Mouse (Mus musculus) kidney, postnatal 14 days (tissue): ENCODE results near the gene Edar.

Experiments used
- DNase-seq: peaks from one replicate; pipeline ENCODE4 v3.0.0; 2022; ENCODE audit warnings: mixed read lengths

Gene Edar

DNA sequence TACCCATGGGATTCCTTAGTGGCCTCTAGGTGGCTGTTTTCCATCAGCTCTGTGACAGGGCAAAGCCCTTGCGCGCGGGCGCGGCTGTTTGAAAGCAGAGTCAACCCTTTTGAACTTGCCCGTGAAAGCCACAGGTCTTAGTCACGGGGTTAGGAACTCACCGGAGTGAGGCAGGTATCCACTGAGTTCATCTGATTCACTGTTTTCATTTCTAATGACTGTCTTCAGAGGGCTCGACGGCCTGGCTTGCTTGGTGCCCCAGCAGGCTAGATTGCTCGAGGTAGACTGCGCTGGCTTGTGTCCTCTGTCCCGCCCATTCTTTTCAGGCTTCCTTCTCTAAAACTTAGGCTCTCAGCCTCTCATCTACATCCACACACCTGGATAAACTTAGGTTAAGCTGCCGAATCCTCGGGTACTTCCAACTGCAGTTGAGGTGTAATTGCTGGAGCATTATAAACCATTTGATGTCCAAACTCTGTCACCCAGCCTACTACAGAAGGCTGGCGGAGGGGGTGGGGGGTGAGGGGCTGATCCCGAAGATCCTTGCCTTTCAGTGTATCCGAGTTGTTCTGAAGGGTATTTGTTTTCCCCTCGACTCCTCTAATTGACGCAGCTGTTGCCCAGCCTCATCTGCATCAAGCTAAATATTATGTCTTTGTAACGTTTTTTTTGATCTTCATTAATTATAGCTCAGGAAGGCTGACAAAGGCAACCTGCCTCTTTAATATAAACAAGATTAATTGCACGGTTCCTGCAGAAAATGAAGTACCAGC is 24.0 kb downstream of the Edar start:
- DNase-seq: peak; percentile 8

- no peak for DNase-seq
These were observed 26.7 kb downstream of the Edar start for GRCm38 (mm10) chr10:58648787-58649186.

DNA sequence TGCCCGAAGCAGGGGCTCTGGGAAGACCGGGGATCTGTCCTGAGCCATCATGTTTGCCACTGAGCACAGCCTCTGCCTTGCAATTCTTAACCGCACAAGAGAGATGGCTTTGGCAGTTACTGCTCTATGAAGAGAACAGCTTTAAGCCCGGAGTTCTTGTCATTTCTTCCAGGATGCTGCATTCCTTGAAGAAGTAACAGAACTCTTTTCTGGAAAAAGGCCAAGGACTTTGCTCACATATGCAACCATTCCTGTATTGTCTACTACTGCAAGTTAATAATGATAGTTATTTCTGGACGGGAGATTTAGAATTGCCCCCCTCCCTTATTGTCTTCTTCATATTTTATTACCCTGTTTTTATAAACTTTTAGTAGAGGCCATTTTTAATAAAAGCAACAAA is 30.8 kb downstream of the Edar start:
- DNase-seq: no peak

DNA sequence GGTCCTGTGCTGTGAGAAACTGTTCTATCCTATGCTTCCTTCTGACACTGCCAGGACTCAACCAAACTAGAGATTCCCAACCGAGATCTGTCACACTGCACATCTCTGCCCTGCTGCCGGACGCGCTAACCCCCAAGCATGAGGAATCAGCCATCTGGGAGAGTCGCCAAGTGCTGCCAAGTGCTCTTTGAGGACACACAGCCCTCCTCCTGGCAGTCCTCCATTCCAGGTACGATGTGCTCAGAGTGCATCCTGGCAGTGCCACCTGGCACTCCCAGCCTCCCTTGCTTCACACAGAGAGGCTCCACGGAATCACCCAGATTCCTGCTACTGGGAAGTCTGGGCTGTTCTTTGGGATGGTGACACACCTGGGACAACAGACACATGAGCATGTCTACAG is 31.3 kb downstream of the Edar start:
- DNase-seq: peak; percentile 12

DNA sequence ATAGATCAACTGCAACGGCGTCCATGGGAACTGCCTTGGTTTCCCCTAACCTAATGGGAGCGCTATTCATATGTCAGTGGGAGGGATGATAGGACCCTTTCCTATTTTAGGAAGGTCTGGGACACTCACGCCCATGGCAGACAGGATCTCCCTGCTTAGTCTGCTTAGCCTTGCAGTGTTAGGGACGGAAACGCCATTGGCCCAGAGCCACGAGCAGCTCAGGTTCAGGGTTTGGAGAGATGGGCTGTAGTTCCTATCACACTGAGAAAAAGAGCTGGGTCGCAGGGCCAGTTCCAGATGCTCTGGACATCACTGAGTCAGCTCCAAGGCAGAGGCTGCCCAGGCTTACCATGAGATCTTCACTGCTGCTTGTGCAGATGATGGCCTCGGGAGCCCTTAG is 32.5 kb downstream of the Edar start:
- DNase-seq: no peak

DNA sequence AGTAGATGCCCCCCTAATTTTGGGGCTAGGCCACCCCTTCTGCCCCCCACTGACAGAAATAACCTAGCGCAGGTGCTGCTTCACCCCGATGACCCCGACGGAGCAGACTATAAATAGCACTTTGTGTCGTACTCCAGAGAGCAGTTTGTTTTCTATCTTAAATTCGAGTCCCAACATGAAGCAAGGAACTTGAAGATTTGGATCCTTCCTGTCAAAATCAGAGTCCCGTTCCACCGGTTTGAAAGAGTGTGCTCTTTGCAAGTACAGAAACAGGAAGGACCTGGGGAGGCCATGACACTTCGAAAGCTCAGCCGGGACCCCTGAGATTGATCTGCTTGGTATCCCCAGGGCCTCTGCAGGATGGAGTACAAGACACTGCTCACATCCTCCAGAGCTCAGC is 33.8 kb downstream of the Edar start:
- DNase-seq: no peak

DNA sequence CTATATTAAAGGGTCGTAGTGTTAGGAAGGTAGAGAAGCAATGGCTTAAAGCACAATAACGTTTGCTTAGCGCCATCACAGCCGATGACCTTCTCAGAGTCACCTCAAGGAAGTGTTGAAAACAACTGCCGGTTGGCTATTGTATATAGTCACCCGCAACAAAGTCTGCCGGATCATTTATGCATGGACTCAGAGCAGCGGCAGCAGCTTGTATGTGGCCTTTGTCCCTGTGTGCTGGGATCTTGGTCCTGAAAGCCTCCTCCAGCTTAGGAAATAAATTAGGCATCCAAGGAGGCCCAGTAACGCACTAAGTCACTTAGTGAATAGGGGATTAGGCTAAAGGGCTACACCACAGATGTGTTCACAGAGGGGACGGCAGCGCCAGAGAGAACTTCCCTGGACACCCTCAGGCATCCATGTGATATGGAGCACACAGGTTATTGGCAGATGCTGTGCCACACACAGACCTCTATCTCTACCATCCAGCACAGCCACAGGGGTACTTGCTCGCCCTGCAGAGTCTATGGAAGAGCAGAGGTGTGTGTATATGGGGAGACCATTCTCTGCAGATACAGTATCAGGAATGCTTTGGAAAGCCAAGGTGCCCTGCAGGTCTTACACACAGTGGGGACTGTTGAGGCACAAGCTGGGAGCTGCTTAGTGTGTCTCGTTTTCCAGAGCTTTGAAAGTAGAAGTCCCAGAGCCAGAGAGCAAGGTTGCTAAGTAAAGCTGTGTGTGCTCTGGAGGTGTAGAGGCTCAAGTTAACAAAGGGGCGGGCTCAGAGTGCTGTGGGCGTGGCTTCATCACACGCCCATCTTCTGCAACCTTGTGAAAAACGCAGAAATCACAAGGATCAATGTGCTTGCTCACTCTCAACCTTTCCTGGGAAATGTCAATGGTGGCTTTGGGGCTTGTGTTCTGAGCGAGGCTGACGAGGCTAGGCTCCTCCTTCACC is 34.7 kb downstream of the Edar start:
- DNase-seq: no peak

DNA sequence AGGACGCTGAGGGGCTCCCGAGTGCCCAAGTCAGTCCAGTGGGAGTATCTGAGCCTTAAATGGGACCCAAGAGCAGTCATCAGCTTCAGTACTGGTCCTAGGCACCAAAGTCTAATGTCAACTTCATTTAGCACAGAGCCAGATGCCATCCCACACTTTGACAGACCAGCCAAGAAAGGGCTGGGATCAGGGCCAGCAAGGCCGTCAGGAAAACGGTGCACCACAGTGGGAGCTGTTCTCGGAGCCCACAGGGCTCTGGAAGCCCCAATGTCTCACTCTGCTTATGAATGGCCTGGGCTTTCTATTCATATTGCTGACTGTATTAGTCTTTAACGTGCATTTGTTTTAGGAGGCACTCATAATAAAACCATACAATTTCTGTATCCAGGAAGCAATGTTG is 36.2 kb downstream of the Edar start:
- DNase-seq: no peak

- DNase-seq: no peak
These were observed 38.9 kb downstream of the Edar start for GRCm38 (mm10) chr10:58636431-58637080.

- no peak for DNase-seq
These were observed 41.9 kb downstream of the Edar start for GRCm38 (mm10) chr10:58633507-58633906.

DNA sequence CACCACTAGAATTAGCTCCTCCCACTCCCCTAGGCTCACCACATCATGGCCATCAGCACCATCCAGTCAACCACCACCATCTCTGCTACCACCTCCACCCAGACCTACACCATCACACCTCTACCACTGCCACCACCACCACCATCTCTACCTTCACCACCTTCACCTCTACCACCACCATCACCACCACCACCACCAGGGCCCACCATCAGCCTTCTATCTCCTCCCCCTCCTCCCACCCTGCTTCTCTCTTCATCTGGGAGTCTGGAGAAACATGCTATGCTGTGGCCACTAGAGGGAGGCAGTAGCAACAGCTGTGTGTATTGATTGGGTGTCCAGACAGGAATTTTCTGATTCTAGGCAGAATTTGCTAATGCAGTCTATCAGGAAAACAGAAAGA is 47.9 kb downstream of the Edar start:
- no peak for DNase-seq

GRCm38 (mm10) chr10:58624848-58625711 is 50.4 kb downstream of the Edar start:
- DNase-seq: no peak

GRCm38 (mm10) chr10:58619266-58619665 is 56.2 kb downstream of the Edar start:
- DNase-seq: no peak

DNA sequence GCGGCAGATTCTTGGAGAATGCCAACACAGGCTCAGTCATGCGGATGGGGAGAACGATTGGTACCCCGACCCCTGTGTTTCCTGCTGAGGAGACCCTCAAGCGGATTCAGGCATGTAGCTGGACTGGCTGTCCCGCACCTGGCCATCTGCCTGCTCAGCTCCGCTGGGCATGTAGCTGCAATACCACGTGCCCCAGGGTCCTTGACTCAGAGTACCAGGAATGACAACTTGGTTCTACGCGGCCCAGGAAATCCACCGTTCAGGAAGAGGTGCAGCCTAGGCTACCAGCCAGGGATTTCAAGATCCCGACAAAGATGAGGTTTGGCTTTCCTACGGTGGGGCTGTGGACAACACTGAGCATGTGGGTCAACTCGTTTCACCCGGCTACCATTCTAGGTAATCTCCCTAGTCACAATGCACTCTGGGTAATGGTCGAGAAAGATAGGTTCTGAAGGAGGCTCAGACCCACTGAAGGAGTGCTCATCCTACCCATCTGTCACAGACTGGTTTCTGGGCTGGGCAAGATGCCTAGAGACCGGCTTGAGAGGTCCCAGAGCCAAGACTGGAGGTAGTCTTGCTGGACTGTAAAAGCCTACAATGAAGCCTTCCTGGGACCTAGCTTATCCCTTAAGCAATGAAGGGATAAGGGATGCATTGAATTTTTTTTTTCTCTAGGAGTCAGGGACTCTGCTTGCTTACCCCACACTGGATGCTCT is 56.8 kb downstream of the Edar start:
- DNase-seq: no peak

DNA sequence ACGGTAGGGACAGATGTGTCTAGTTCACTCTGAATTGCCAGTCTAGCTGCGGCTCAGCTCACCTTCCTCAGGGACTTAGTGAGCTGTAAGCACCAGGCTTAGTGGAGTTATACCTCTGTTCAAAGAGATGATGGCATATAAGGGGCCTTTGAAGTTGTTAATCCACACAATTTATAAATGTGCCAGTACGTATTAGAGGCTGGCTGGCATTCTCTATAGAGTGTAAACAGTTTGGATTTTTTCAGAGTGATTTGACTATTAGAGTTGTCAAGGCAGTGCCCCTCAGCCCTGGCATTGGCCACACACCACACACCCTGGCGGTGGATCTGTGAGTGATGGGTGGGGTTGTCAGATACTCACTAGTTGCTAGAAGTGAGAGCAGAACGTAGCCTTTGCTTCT is 58.9 kb downstream of the Edar start:
- DNase-seq: no peak

- no peak for DNase-seq
These were observed 60.9 kb downstream of the Edar start for GRCm38 (mm10) chr10:58614601-58615000.

GRCm38 (mm10) chr10:58610484-58611261 is 64.8 kb downstream of the Edar start:
- DNase-seq: peak; percentile 9

DNA sequence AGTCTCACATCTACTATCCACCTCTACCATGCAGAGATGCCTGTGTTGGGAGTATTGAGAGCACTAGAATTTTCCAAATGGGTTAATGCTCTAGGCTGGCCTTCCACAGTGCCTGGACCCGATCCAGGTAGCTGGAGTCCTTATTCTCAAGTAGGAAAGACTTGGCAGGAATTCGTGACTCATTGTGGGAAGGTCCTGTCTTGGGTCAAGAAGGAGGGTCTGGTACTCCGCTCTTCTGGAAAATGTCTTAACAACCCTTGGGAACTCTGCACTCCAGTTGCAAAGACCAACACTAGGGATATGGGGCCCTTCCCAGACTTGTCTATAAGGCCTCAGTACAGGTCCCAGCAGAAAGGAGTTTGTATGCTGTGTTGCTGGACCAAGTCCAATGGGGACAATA is 66.6 kb downstream of the Edar start:
- DNase-seq: no peak

- DNase-seq: no peak
These were observed 69.1 kb downstream of the Edar start for GRCm38 (mm10) chr10:58606356-58606755.

GRCm38 (mm10) chr10:58604779-58605178 is 70.7 kb downstream of the Edar start:
- peak; percentile 93 for DNase-seq

- DNase-seq: no peak
These were observed 73.5 kb downstream of the Edar start for GRCm38 (mm10) chr10:58601946-58602345.
